Mouse (Mus musculus) T-helper 17 cell (primary cell): ENCODE results near the gene Cfap73.

Experiments
- in situ Hi-C, 2 experiments: fragments of 300-600 bp; cut with MboI, MseI; formaldehyde crosslinking; loops; 1 replicate in 1 of 2; 2 replicates in 1 of 2; pipeline ENCODE4 v1.15.1; 2025; ENCODE audit warnings: high pct_unique_total_duplicates in 2 of 2

Cfap73 gene

GRCm38 (mm10) chr5:120634131-120634530, at the start of gene Cfap73:
Cfap73 (minus strand) TSS chr5:120634235.
- in situ Hi-C loops: no loop called here

GRCm38 (mm10) chr5:120682982-120683771, 49.1 kb upstream of the Cfap73 start:
- in situ Hi-C loops: no loop called here

- in situ Hi-C loops: no loop called here
Observed at GRCm38 (mm10) chr5:120680918-120681317, 46.9 kb upstream of the Cfap73 start.

DNA sequence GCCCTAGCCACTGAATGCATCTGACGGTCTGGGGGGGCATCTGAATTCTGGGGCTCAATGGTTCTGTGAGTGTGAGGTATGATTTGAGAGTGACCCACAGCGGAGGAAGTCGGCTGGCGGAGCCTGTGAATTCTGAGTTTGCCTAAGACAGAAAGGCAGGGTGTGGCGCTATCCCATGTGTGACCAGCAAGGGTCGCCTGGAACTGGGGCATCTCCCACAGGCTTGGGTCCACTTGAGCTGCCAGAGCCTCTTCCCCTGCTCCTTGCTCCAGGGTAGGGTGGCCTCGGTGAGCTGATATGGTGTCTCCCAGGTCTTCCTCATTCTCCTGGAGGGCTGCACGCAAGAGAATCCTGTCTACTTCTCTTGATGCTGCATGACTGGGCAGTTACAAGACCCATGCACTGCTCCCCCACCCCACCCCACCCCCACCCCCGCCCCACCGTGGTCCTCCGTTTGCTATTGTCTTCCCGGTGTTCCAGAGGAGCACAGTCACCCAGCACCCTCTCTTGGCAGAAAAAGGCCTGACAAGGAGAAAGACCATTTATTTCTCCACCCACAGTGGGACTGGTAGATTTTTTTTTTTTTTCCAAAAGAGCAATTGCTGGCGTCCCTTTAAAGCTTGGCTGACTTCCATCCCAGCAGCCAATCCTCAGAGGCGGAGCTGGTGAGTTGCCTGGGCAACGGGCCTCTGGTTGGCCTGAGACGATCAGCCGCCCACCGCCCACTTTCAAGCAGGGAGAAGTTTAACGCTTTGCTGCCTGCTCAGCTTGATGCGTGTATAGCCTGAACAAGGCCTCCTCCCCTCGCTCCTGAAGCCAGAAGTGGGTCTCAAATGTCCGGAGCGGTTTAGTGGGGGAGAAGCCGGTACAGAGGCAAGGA, 45.9 kb upstream of the Cfap73 start:
- in situ Hi-C loops: no loop called here

DNA sequence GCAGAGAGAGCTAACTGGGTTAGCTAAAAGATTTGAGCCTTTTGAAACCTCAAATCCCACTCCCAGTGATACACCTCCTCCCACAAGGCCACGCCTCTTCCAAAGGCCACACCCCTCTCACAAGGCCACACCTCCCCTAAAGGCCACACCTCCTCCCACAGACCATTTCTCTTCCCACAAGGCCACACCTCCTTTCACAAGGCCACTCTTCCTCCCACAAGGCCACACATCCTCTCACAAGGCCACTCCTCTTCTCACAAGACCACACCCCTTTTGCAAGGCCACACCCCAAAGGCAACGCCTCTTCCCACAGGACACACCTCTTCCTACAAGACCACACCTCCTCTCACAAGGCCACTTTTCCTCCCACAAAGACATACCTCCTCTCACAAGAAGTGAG, 43.5 kb upstream of the Cfap73 start:
- in situ Hi-C loops: no loop called here

- in situ Hi-C loops: loop anchor here in 1 of 2 experiments (5.0 kb wide), 1 partner anchor 38 kb away; the partner anchor contains the start of gene Dtx1
Observed at GRCm38 (mm10) chr5:120674229-120675145, 40.5 kb upstream of the Cfap73 start.

DNA sequence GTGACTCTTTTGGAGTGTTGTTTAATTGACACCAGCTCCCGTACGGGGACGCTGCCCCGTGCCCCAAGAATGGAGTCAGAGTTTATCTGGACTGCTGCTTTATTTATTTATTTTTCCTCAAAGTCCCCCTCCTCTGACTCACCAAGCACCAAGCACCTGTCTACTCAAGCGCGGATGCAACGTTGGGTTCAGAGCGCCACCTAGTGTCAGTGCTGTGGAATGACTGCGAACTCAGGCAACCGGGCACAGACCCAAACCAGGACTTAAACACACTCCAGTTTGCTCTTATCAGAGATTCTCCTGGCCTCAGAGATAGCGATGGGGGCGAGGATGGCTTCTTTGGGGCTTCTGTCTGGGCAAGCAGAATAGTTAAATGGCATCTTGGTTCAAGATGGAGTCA, 39.6 kb upstream of the Cfap73 start:
- in situ Hi-C loops: loop anchor here in 1 of 2 experiments (5.0 kb wide), 1 partner anchor 39 kb away; the partner anchor contains the start of gene Dtx1

DNA sequence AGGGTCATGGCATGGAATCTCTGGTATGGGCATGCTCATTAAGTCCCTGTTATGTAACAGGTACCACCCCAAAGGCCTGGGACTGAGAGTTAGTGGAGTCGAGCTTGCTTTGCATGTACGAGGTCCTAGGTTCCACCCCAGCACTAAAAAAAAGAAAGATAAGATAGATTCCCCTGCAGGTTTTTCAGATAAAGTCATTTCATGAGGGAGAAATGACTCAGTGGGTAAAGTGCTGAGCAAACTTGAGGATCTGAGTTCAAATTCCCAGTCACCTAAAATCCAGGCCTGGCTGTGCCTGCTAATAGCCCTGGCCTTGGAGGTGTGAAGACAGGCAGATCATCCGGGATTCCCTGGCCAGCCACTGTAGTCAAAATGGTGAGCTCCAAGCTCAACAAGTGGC, 37.8 kb upstream of the Cfap73 start:
- in situ Hi-C loops: loop anchor here in 1 of 2 experiments (5.0 kb wide), 1 partner anchor 40 kb away; the partner anchor contains the start of gene Dtx1

GRCm38 (mm10) chr5:120670132-120670531, 36.1 kb upstream of the Cfap73 start:
- in situ Hi-C loops: loop anchor here in 1 of 2 experiments (5.0 kb wide), 1 partner anchor 42 kb away; the partner anchor contains the start of gene Dtx1

DNA sequence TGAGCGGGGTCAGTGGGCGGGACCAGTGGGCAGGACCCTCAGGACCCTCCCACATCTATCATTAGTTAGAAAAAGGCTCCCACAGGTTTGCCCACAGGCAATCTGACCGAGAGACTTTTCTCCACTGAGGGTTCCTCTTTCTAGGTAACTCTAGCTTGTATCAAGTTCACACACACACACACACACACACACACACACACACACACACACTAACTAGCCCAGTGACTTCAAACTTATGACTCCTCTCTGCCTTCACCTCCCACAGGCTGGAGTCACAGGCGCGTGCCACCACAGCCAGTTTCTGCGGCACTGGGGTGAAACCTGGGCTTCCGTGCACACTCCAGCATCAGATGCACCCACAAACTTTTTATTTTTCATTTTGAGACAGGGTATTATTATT, 34.7 kb upstream of the Cfap73 start:
- in situ Hi-C loops: no loop called here

DNA sequence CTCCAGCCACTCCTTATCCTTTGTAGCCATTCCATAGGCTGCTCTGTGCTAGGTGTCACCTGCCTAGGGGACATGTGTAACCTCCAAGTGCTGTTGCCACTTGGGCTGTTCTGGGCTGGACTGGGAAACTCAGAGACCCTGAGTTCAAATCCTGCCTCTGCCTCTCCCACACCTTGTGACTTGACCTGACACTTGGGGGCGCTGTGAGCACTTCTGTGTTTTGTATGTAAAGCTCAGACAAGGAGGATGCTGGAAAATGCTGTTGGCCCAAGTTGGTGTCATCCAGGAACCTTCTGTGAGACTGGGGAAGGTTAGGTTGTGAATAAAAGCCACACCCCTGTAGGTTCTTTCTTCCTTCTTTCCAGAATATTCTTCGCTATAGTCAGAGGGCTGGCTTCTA, 30.9 kb upstream of the Cfap73 start:
- in situ Hi-C loops: loop anchor here (5.0 kb wide), 2 partner anchors 38 to 43 kb away; no protein-coding TSS in a partner anchor

DNA sequence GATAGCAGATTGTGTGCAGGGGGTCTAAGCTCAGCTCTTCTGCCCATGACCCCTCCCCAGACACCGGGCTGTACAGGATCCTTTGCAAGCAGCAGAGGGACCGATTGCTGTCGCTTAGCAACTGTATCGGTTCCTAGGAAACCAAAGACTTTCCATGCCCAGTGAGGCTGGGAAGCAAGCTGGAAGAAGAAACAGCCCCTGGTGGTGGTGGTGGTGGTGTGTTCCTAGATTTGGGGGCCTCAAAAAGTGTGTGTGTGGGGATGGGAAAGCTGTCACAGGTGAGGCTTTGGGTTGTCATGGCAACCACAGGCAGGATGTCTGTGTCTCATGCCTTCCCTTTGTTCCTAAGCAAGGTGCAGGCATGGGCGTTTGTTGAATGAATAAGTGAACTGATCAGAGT, 26.8 kb upstream of the Cfap73 start:
- in situ Hi-C loops: loop anchor here (5.0 kb wide), 2 partner anchors 34 to 39 kb away; no protein-coding TSS in a partner anchor

GRCm38 (mm10) chr5:120656281-120656751, 22.3 kb upstream of the Cfap73 start:
- in situ Hi-C loops: no loop called here

DNA sequence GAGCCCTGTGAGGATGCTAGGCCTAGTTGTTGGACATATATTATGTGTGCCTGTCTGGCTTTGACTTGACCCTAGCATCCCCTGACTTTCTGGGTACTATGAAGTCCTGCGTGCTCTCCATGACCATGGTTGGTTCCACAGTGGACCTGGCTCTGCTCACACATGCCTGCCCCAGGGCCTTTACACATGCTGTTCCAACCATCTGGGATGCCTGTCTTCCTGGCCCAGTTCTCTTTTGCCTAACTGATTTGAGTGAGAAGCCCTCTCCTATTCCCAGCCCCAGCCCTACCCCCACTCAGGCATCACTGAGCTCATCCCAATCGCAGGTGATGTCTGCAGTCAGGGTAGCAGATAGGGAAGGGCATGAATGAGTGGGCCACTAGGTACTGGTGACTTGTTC, 19.8 kb upstream of the Cfap73 start:
- in situ Hi-C loops: no loop called here

DNA sequence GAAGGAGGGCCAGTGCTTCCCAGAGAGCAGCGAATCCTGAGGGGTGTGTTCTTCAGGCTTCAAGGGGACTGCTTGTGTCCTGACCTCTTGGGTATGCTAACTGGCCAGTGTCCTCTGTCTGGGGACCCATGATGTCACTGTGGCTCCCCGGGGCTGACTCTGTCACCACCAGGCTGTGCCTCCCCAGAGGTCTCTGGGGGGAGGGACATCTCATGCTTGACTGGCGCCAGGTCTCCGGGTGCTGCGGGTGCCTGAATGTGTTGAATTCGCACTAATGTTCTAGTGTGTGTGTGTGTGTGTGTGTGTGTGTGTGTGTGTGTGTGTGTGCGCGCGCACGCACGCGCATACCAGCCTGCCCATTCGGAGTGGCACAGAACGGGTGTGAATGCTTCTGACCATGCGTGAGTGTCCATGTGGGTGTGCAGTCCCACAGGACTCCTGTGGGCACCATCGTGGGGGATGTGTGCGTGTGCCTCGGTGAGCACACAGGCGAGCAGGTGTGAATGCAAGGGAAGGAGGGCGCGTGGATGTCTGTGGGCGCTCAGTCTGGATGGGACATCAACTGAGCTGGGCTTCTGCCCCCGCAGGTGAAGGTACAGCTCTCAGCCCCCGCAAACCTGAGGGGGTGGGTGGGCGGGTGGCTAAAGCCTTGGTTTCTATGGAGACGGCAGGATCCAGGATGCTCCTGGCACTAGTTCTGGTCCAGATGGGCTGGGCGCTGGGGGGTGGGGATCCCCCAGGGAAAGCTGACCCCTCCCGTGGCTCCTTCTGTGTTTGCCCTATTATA, 19.1 kb upstream of the Cfap73 start:
- in situ Hi-C loops: no loop called here

DNA sequence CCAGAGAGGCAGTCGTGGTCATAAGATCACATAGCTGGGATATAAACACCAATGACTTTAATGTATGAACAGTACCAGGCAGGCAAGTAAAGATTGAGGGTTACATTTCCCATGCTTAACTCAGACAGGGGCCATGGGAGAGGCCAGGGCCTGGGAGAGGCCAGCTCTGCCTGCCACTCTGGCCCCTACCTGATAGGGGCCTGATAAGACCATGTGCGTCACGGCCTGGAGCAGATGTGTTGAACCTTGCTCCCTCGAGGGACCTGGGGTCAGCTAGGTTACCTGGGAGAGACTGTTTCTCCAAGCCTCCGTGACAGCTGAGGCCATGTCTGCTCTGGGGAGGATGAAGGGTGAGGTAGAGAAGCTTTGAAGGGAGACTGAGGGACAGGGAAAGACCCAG, 17.2 kb upstream of the Cfap73 start:
- in situ Hi-C loops: no loop called here

GRCm38 (mm10) chr5:120649938-120650337, 15.9 kb upstream of the Cfap73 start:
- in situ Hi-C loops: no loop called here

GRCm38 (mm10) chr5:120649374-120649933, 15.4 kb upstream of the Cfap73 start:
- in situ Hi-C loops: no loop called here

GRCm38 (mm10) chr5:120648569-120649373, 14.7 kb upstream of the Cfap73 start, which contains the start of gene Rasal1:
Rasal1 (plus strand) TSS chr5:120648812.
- in situ Hi-C loops: no loop called here
